Mouse (Mus musculus): ENCODE measurements around the gene Lingo1. TPM values are rescaled to one million over a fixed set of nuclear protein-coding genes. Genes with fewer than 3 reads are reported as not detected.

The Lingo1 gene
- total RNA-seq (2023) = not detected

GRCm38 (mm10) chr9:56795721-56796655 is at the start of gene Lingo1:
Lingo1 (minus strand) TSS chr9:56796468.

Other genes with a start within 250 kb of the Lingo1 start
- gene Odf3l1, start 68.2 kb upstream of the Lingo1 start, total RNA-seq (2023) = not detected
- gene Cspg4, start 68.6 kb upstream of the Lingo1 start, total RNA-seq (2023) = not detected
- 11.0 TPM for gene Snx33, start 131.9 kb upstream of the Lingo1 start, total RNA-seq (2023)
- 97.6 TPM for gene Imp3, start 141.0 kb upstream of the Lingo1 start, total RNA-seq (2023)
- 7.8 TPM for gene Snupn, start 154.4 kb upstream of the Lingo1 start, total RNA-seq (2023)
- gene Ptpn9, start 198.5 kb upstream of the Lingo1 start, total RNA-seq (2023) = 8.1 TPM

Measured in CD8-positive naive resting alpha-beta T cell, adult 57 days (primary cell).